Mouse (Mus musculus) bone marrow macrophage, adult 2 months (primary cell): ENCODE data around the gene Ccdc194. TPM values are rescaled to one million over a fixed set of nuclear protein-coding genes. Genes with fewer than 3 reads are reported as not detected.

ENCODE experiments used
- H3K27ac ChIP-seq: 2 replicates; pipeline ENCODE4 v1.5.1; 2012; ENCODE audit warnings: low read depth, low read length; ENCODE audit not compliant: insufficient read depth
- H3K4me1 ChIP-seq: 2 replicates; pipeline ENCODE4 v1.6.1; 2012; ENCODE audit warnings: low read length; ENCODE audit not compliant: control insufficient read depth, insufficient read depth
- H3K4me3 ChIP-seq: 2 replicates; pipeline ENCODE4 v1.5.1; 2012; ENCODE audit warnings: mild to moderate bottlenecking, low read length, moderate library complexity; ENCODE audit not compliant: insufficient read depth
- CTCF ChIP-seq: IDR thresholded peaks from 2 replicates; pipeline ENCODE4 v1.5.1; 2012; ENCODE audit warnings: low read depth, mild to moderate bottlenecking, low read length, moderate library complexity
- POLR2A ChIP-seq: IDR thresholded peaks from 2 replicates; pipeline ENCODE4 v1.6.1; 2012; ENCODE audit warnings: mild to moderate bottlenecking, low read depth, low read length, borderline replicate concordance
- polyA plus RNA-seq: library from polyadenylated mRNA; stranded (reverse); fragments of >200 nt; gene quantifications from 2 replicates; pipeline ENCODE4 v1.2.4, GENCODE M21; 2012; ENCODE audit not compliant: missing spikeins, insufficient read depth, insufficient read length

The Ccdc194 gene
- polyA plus RNA-seq, 1 experiment: 0.40 TPM

DNA sequence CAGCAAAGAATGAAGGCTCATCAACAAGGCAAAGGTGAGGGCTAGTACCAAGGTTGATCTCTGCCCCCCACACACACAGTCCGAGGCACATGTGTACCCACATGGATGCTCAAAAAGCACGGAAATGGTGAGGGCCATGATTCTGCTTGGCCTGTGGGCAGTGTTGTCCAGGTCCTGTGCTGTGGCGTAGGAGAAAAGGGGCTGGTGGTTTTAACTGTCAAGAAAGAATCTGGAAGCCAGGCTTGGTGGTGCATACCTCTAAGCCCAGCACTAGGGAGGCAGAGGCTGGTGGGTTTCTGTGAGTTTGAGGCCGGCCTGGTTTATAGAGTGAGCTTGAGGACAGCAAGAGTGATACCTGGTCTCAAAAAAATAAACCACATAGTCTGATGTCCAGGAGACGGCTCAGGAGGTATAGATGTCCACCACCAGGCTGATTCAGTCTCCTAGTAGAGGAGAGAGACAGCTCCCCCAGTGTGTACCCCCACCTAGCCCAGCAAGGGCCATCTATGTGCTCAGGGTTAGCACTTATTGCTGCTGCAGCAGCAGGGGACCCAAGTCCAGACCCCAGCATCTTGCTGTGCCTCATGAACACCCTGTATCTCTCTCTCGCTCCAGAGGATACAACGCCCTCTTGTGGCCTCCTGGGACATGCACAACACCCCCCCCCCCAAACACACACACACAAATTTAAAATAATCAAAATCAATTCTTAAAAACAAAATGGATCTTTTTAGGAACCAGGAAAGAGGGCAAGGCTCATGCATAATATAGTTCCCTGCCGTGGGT lies 52.7 kb downstream of the Ccdc194 start:
- Histone ChIP-seq H3K4me1 (peaks cover 16% of the 10 kb centered on the region), H3K27ac (no peak overlapping the region), H3K4me3 (no peak overlapping the region)
- peak; percentile 14; the same call in 1 of the 2 replicates for TF ChIP-seq CTCF
- TF ChIP-seq POLR2A: no peak

DNA sequence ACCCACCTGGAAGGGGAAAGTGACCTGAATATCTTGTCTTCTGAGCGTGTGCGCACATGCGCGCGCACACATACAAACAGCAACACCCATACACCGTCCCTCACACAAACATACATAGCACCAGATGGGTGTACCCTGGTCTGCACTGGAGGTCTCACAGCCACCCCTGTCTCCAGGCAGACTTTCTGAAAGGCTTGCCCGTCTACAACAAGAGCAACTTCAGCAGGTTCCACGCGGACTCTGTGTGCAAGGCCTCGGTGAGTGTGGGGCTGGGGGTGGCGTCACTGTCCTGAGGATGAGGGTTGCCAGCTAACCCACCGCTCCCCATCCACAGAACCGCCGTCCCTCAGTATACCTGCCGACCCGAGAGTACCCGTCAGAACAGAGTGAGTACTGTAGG lies 53.6 kb downstream of the Ccdc194 start:
- no peak overlapping the region for H3K27ac ChIP-seq
- no peak overlapping the region for H3K4me3 ChIP-seq
- TF ChIP-seq POLR2A: no peak
- no peak for TF ChIP-seq CTCF
- peaks cover 10% of the 10 kb centered on the region for H3K4me1 ChIP-seq

GRCm38 (mm10) chr8:71470913-71471255 lies 54.6 kb downstream of the Ccdc194 start:
- Histone ChIP-seq H3K27ac (no peak overlapping the region), H3K4me3 (no peak overlapping the region), H3K4me1 (peaks cover 12% of the 10 kb centered on the region)
- TF ChIP-seq POLR2A: no peak
- no peak for TF ChIP-seq CTCF

DNA sequence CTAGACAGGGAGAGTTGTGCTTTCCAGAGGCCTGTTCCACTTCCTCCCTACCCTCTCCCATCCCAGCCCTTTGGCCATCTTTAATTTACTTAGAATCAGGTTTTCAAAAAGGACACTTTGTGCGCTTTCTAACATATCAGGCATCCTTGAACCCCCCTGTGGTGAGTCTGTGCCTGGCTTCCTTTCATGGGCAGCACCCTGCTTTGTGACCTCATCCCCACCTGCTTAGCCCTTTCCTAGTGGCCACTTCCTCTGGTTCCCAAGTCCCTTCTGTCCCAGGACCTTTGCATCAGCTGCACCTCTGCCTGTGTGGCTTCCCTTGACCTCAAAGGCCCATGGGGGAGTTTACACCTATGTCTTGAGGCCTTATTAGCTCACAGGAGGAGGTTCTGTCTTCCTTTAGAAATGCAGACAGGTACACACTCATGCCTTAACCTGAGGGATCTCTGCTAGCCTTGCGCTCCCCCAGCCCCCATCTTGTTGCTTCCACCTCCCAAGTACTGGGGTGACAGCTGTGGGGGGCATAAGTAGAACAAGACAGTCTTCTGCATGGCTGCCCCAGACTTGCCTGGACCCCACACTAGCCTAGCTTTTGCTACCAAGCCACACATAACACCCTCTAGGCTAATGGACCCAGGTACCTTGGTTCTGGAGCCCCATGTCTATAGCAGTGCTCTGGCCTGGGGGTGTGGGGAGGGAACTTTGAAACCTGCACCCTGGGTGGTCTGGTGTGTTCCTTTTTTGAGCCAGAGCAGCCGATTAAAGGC lies 55.2 kb downstream of the Ccdc194 start:
- Histone ChIP-seq H3K4me3 (peak overlapping the region; percentile 70), H3K27ac (no peak overlapping the region), H3K4me1 (peaks cover 13% of the 10 kb centered on the region)
- TF ChIP-seq CTCF: no peak
- no peak for TF ChIP-seq POLR2A

Other genes starting within 250 kb of the Ccdc194 start
- 131 and 149 TPM in 2 replicates for gene Use1, start 158.9 kb downstream of the Ccdc194 start, polyA plus RNA-seq
- 18.5 and 23.5 TPM in 2 replicates for gene Ocel1, start 154.4 kb downstream of the Ccdc194 start, polyA plus RNA-seq
- 20.2 and 23.9 TPM in 2 replicates for gene Nr2f6, start 143.8 kb downstream of the Ccdc194 start, polyA plus RNA-seq
- gene Ushbp1, start 129.9 kb downstream of the Ccdc194 start, polyA plus RNA-seq: 0.21 TPM in 1 of 2 replicates, not detected in the other
- 75.8 and 89.1 TPM in 2 replicates for gene Babam1, start 128.8 kb downstream of the Ccdc194 start, polyA plus RNA-seq
- gene Ankle1, start 119.7 kb downstream of the Ccdc194 start, polyA plus RNA-seq: 9.8 and 14.0 TPM in 2 replicates
- 12.0 and 13.3 TPM in 2 replicates for gene Abhd8, start 62.1 kb downstream of the Ccdc194 start, polyA plus RNA-seq
- 59.5 and 62.9 TPM in 2 replicates for gene Mrpl34, start 60.8 kb downstream of the Ccdc194 start, polyA plus RNA-seq
- gene Dda1, start 56.5 kb downstream of the Ccdc194 start, polyA plus RNA-seq: 42.3 and 45.5 TPM in 2 replicates
- 10.0 and 10.2 TPM in 2 replicates for gene Ano8, start 39.7 kb downstream of the Ccdc194 start, polyA plus RNA-seq
- 11.0 and 11.1 TPM in 2 replicates for gene Gtpbp3, start 37.6 kb downstream of the Ccdc194 start, polyA plus RNA-seq
- not detected in 2 replicates for gene Plvap, start 14.0 kb downstream of the Ccdc194 start, polyA plus RNA-seq
- 358 and 369 TPM in 2 replicates for gene Bst2, start 11.7 kb upstream of the Ccdc194 start, polyA plus RNA-seq
- 64.5 and 65.3 TPM in 2 replicates for gene Mvb12a, start 17.2 kb upstream of the Ccdc194 start, polyA plus RNA-seq
- gene Tmem221, start 33.2 kb upstream of the Ccdc194 start, polyA plus RNA-seq: 15.9 and 17.7 TPM in 2 replicates
- not detected in 2 replicates for gene Nxnl1, start 40.9 kb upstream of the Ccdc194 start, polyA plus RNA-seq
- 85.4 and 86.3 TPM in 2 replicates for gene Slc27a1, start 43.2 kb upstream of the Ccdc194 start, polyA plus RNA-seq
- 83.5 and 88.9 TPM in 2 replicates for gene Pgls, start 66.5 kb upstream of the Ccdc194 start, polyA plus RNA-seq
- gene Fam129c, start 71.9 kb upstream of the Ccdc194 start, polyA plus RNA-seq: 2.5 and 2.7 TPM in 2 replicates
- 111 and 113 TPM in 2 replicates for gene Colgalt1, start 85.3 kb upstream of the Ccdc194 start, polyA plus RNA-seq
- 1.0 and 1.3 TPM in 2 replicates for gene Unc13a, start 146.0 kb upstream of the Ccdc194 start, polyA plus RNA-seq
- gene Jak3, start 150.6 kb upstream of the Ccdc194 start, polyA plus RNA-seq: 15.6 and 15.7 TPM in 2 replicates
- gene Insl3, start 163.5 kb upstream of the Ccdc194 start, polyA plus RNA-seq: 5.0 and 5.1 TPM in 2 replicates
- gene B3gnt3, start 176.1 kb upstream of the Ccdc194 start, polyA plus RNA-seq: 23.7 and 24.1 TPM in 2 replicates
- 7.2 and 8.8 TPM in 2 replicates for gene Fcho1, start 200.0 kb upstream of the Ccdc194 start, polyA plus RNA-seq